Mouse (Mus musculus) midbrain, embryonic 13.5 days (tissue): ENCODE measurements around the gene Zfp943. TPM values are rescaled to one million over a fixed set of nuclear protein-coding genes. Genes with fewer than 3 reads are reported as not detected.
A peak's percentile ranks its signal among the peaks of the same experiment; 100 is the strongest.
"Not testable (repeated sequence)": the region's sequence is repeated elsewhere in the genome, so short reads cannot be mapped to it uniquely, and the experiment has no call there.

ENCODE experiments used
- ATAC-seq: fragments of 200-750 bp; cut with Nextera tagmentation; 2 replicates; pipeline ENCODE4 v1.8.0; 2017; ENCODE audit warnings: mild to moderate bottlenecking, moderate TSS enrichment, moderate library complexity
- H3K27ac ChIP-seq: fragments of 300-500 bp; sonication (generic); 2 replicates; pipeline ENCODE4 v1.5.1; 2015; ENCODE audit warnings: inconsistent platforms, mild to moderate bottlenecking, moderate library complexity
- H3K27me3 ChIP-seq: fragments of 300-500 bp; sonication (generic); 2 replicates; pipeline ENCODE4 v1.6.1; 2015; ENCODE audit warnings: mild to moderate bottlenecking, inconsistent platforms
- H3K36me3 ChIP-seq: fragments of 300-500 bp; sonication (generic); 2 replicates; pipeline ENCODE4 v1.6.1; 2015; ENCODE audit warnings: mild to moderate bottlenecking, inconsistent platforms
- H3K4me1 ChIP-seq: fragments of 300-500 bp; sonication (generic); replicated peaks from 2 replicates; pipeline ENCODE4 v1.6.1; 2015; ENCODE audit warnings: inconsistent platforms
- H3K4me2 ChIP-seq: fragments of 300-500 bp; sonication (generic); replicated peaks from 2 replicates; pipeline ENCODE4 v1.6.1; 2015; ENCODE audit warnings: moderate library complexity, mild to moderate bottlenecking, inconsistent platforms
- H3K4me3 ChIP-seq: fragments of 300-500 bp; sonication (generic); replicated peaks from 2 replicates; pipeline ENCODE4 v1.5.1; 2015; ENCODE audit warnings: mild to moderate bottlenecking, inconsistent platforms
- H3K9ac ChIP-seq: fragments of 300-500 bp; sonication (generic); replicated peaks from 2 replicates; pipeline ENCODE4 v1.6.1; 2015; ENCODE audit warnings: mild to moderate bottlenecking, inconsistent platforms
- H3K9me3 ChIP-seq: fragments of 300-500 bp; sonication (generic); 2 replicates; pipeline ENCODE4 v1.6.1; 2016; ENCODE audit warnings: mild to moderate bottlenecking, inconsistent platforms
- WGBS: fragments of 180-500 bp; shearing (Covaris S2); methylation state at CpG from one replicate; pipeline ENCODE4 v1.1.7; 2015; 5-methylcytosine and 5-hydroxymethylcytosine counted together
- polyA plus RNA-seq: library from polyadenylated mRNA; unstranded; fragments of >200 nt; fragmentation: Nextera tagmentation; extraction: Ambion mirVana; gene quantifications from 2 replicates; pipeline ENCODE4 v1.2.1, GENCODE M21; 2015

Gene Zfp943
- 20.7 and 22.3 TPM in 2 replicates for polyA plus RNA-seq

DNA sequence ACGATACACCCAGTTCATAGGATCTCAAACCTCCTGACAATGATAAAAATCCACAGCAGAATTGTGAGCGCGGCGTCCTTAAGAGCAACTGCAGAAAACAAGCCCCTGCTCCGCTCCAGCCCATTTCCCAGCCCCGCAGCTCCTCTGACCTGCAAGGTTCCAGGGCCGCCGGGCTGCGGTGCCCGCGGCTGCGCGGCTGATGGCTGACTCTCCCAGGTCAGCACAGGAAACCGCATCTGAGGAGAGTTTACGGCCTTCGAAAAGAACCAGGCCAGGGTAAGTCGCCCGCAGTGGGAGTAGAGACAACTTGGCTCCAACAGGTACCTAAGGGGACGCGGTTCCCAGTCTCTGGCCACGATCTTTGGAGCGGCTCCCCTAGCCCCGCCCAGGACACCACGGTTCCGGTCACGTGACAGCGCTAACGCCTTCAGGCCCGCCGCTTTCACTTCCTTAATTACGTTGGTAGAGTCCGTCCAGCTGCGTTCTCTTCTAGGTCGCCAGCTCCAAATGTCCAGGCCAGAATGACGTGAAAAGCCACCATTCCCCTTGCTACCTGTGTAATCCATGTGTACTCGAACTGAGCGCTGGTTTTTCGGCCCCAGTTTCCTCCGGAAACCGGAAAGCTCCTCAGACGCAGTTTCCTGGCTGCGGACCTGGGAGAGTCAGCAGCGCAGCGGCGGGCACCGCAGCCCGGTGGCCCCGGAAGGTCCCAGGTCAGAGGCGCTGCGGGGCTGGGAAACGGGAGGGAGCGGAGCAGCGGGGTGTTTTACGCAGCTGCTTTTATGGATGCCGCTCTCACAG, at the start of gene Zfp943, which contains the start of gene Zfp942:
Gene Zfp943, plus strand, starts transcription at position 446 of the 801 bp plus-strand sequence.
Gene Zfp942, minus strand, starts transcription at position 358 of the 801 bp plus-strand sequence.
- not testable (repeated sequence) for H3K27me3 ChIP-seq, H3K36me3 ChIP-seq, H3K9me3 ChIP-seq
- H3K4me2 ChIP-seq: peak within 1 kb of the TSS; percentile 62
- peak within 1 kb of the TSS; percentile 89 for H3K27ac ChIP-seq
- peak within 1 kb of the TSS; percentile 62 for H3K4me3 ChIP-seq
- peaks cover 29% of the 10 kb centered on the region for H3K4me1 ChIP-seq
- H3K9ac ChIP-seq: peak within 1 kb of the TSS; percentile 81
- under 1% methylated on average over 43 of the region's 55 CpGs for WGBS
- peak; percentile 98 for ATAC-seq

DNA sequence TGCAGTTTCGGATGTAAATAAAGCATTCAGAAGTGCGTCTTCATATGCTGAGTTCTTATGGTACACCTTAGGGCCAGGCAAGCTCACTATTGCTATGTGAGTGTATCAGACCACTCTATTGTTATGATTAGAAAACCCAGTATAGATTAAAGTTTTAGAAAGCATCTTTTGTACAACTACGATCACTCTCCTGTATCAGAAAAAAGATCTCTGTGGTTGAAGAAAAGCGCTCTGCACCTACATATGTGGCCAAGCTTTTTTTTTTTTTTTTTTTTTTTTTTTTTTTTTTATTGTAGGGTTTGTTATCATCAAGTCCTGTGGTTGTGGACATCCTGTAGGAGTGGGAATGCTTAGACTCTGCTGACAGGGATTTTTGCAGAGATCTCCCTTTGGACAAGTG, 950 bp downstream of the Zfp943 start:
- Histone ChIP-seq H3K27ac (no peak overlapping the region), H3K27me3 (no peaks in the 10 kb centered on the region), H3K9me3 (peaks cover 4% of the 10 kb centered on the region; the same call in 1 of the 2 replicates), H3K9ac (peak overlapping the region; percentile 39; the same call in 1 of the 2 replicates), H3K4me2 (peak overlapping the region; percentile 62), H3K4me1 (peaks cover 29% of the 10 kb centered on the region), H3K4me3 (peak overlapping the region; percentile 62), H3K36me3 (peaks cover 15% of the 10 kb centered on the region)
- 54% methylated on average over 4 of the region's 4 CpGs for WGBS
- no peak for ATAC-seq

DNA sequence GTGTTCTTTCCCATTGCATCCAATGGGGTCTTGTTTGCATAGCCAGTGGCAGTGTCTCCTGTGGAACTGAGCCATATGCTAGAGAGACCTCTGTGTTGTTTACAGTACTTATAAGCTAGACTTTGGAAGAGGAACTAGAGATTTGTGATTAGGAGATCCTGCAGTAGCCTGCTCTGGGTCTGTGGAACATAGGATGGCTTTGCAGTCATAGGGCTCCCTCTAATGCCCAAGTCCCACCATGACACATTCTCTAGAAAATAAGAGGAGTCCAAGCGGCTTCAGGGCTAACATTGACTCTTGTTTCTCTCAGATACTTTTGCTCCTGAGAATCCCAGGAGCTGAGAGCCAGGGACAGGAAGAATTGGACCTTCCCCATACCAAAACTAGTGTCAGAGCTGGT, 73.2 kb downstream of the Zfp943 start:
- peaks cover 17% of the 10 kb centered on the region; the same call in 1 of the 2 replicates for H3K9me3 ChIP-seq
- not testable (repeated sequence) for H3K27me3 ChIP-seq, H3K9ac ChIP-seq, H3K4me1 ChIP-seq, ATAC-seq, H3K4me3 ChIP-seq, H3K4me2 ChIP-seq, H3K27ac ChIP-seq, H3K36me3 ChIP-seq
- WGBS: 50% methylated on average over 1 of the region's 1 CpGs

DNA sequence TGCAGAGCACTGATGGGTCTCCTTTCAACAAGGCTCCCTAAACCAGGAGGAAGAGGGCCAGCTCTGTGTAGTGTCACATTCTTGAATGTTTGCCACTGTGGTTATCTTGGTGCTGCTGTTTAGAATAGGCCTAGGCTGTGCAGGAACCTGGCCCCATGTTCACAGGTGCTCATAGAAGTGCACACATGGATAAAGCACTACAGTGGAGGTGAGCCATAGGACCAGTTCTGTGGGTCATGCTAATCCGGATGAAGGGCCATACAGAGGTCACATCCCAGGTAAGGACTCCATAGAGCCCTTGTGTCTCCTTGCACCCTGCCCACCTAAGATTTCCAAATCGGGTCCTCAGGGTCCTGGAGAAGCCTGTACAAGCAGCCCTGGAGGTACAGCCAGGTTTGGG, 87.1 kb downstream of the Zfp943 start:
- 68% methylated on average over 2 of the region's 2 CpGs for WGBS
- H3K4me3 ChIP-seq: no peak overlapping the region
- H3K36me3 ChIP-seq: no peaks in the 10 kb centered on the region
- no peaks in the 10 kb centered on the region for H3K27me3 ChIP-seq
- no peak overlapping the region for H3K27ac ChIP-seq
- H3K9ac ChIP-seq: no peak overlapping the region
- no peaks in the 10 kb centered on the region for H3K4me1 ChIP-seq
- H3K9me3 ChIP-seq: peaks cover 21% of the 10 kb centered on the region
- H3K4me2 ChIP-seq: no peak overlapping the region
- no peak for ATAC-seq

DNA sequence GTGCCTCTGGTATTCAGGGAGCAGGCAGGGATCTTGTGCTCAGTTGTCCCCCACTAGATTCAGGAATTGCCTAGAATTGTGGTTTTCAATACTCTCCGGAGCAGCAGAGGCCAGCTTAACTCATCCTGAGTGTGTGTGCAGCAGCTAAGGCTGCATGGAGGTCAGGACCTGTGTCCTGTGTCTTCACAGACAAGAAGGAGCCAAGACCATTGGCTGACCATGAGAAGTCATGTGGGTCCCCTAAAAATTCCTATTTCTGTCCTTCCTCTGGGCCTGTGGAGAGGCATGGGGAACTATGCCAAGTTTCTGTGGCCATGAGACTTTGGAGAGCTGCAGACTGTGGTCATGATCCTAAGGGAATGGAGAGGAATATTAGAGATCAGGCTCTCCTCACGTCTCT, 90.9 kb downstream of the Zfp943 start:
- Histone ChIP-seq H3K27me3 (no peaks in the 10 kb centered on the region), H3K9ac (no peak overlapping the region), H3K27ac (no peak overlapping the region), H3K36me3 (no peaks in the 10 kb centered on the region), H3K9me3 (peaks cover 26% of the 10 kb centered on the region), H3K4me1 (no peaks in the 10 kb centered on the region), H3K4me2 (no peak overlapping the region), H3K4me3 (no peak overlapping the region)
- no peak for ATAC-seq
- WGBS: 72% methylated on average over 2 of the region's 2 CpGs

DNA sequence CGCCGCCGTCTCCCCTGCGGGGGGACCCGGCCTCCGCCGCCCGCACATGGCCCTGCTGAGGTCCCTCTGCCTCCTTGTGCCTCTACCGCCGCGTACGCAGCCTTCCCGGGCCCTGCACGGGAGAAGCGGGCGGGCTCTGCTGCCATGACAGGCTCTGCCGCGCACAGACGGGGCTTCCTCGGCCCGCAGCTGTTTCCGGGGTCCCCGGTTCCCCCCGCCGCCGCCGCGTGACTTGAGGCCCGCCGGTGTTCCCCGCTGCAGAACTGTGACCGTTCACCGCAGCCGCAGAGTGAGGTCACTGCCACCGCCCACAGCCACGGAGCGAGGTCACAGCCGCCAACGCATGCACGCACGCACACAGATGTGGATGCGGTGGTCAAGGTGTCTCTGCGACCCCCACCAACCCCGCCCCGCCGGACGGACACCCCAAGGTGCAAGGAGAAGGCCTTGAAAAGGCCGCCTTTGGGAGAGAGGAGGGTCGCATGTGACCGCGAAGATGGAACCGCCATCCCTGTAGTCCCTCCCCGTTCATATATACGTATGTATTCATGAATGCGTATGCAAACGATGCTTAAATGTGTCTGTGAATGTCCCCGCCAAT, 118.8 kb downstream of the Zfp943 start:
- no peaks in the 10 kb centered on the region for H3K9me3 ChIP-seq
- H3K27ac ChIP-seq: peak overlapping the region; percentile 79
- H3K4me1 ChIP-seq: no peaks in the 10 kb centered on the region
- WGBS: 2% methylated on average over 57 of the region's 57 CpGs
- H3K27me3 ChIP-seq: no peaks in the 10 kb centered on the region
- peak; percentile 97 for ATAC-seq
- H3K4me3 ChIP-seq: peak overlapping the region; percentile 74
- H3K9ac ChIP-seq: peak overlapping the region; percentile 82
- H3K4me2 ChIP-seq: peak overlapping the region; percentile 74
- no peaks in the 10 kb centered on the region for H3K36me3 ChIP-seq

DNA sequence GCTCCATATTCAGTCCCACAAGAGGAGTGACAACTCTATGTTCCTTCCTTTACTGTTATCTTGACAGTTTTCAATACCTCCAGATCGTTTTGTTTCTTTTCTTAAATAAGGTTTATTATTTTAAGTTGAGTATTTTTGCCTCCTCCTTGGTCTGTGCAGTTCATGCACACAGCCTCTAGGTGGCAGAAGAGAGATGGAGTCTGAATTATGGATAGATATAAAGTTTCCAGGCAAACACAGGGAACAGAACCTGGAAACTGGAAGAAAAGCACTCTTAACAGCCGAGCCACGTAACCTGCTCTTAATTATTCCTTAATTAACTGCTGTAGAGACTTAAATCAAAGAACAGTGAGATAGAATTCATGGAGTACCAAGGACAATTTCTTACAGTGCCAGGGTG, 120.9 kb downstream of the Zfp943 start:
- not testable (repeated sequence) for ATAC-seq, H3K27ac ChIP-seq
- WGBS: 27% methylated on average over 3 of the region's 3 CpGs

DNA sequence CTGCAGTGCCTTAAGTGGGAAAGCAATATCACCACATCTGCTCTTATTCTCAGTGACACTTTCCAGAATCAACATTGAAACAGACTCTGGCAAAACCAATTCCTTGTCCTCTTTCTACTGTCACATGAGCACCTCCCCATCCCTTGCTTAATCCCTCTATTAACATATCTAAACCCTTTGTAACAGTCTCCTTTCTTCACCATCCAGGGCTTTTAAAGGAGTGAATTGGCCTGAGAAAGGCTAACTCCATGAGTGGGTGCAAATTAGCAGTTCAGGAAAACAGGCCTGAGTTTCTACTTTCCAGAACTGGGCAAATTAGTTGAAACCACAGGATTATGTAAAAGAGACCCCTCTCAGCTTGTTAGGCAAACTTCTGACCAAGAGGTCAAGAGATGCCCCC, 156.4 kb downstream of the Zfp943 start:
- Histone ChIP-seq H3K9ac (no peak overlapping the region), H3K27ac (no peak overlapping the region), H3K27me3 (no peaks in the 10 kb centered on the region), H3K4me2 (no peak overlapping the region), H3K4me3 (no peak overlapping the region), H3K36me3 (no peaks in the 10 kb centered on the region), H3K9me3 (no peaks in the 10 kb centered on the region; the same call in 1 of the 2 replicates), H3K4me1 (no peaks in the 10 kb centered on the region)
- ATAC-seq: no peak

More for the DNA sequence above, 120.9 kb downstream of the Zfp943 start:
- not testable (repeated sequence) for H3K4me2 ChIP-seq, H3K9me3 ChIP-seq, H3K9ac ChIP-seq, H3K4me3 ChIP-seq, H3K36me3 ChIP-seq, H3K27me3 ChIP-seq, H3K4me1 ChIP-seq

Other genes starting within 250 kb of the Zfp943 start
- gene Zfp229, start 231.8 kb upstream of the Zfp943 start, polyA plus RNA-seq: 11.4 and 13.3 TPM in 2 replicates
- gene Zfp820, start 116.8 kb upstream of the Zfp943 start, polyA plus RNA-seq: 2.8 and 3.1 TPM in 2 replicates
- gene Zfp995, start 52.6 kb upstream of the Zfp943 start, polyA plus RNA-seq: 11.8 and 12.0 TPM in 2 replicates
- 20.9 and 21.5 TPM in 2 replicates for gene Zfp942, start 88 bp upstream of the Zfp943 start, polyA plus RNA-seq
- gene Zfp947, start 203.6 kb downstream of the Zfp943 start, polyA plus RNA-seq: 1.4 and 2.1 TPM in 2 replicates